Comparison of ENCODE assay signal across 10 mouse cellular contexts in genomic region chr9:24773669-24774068, GRCm38 (mm10). TPM values are rescaled to one million over a fixed set of nuclear protein-coding genes. Genes with fewer than 3 reads are reported as not detected.
DNase-seq lines count a peak whose midpoint lies in the region; ATAC-seq lines count a peak whose summit lies in the region.
"Had no signal": no experiment of that assay in that cellular context is flagged by ENCODE, and none has a peak within 500 bp of the region (broad histone marks: within the 10 kb centered on the region; RNA-seq: fewer than 3 reads in every experiment).

No protein-coding gene starts in this region.

- WGBS in forebrain, embryonic 10.5 days: 0% methylated on average over 19 of the region's 19 CpGs
- under 1% methylated on average over 19 of the region's 19 CpGs for WGBS in limb, embryonic 11.5 days
- under 1% methylated on average over 19 of the region's 19 CpGs for WGBS in neural tube, embryonic 12.5 days

- peaks cover 48% of the 10 kb centered on the region for H3K4me1 ChIP-seq in forebrain, embryonic 10.5 days
- H3K4me1 ChIP-seq in limb, embryonic 11.5 days (ENCODE audit: control insufficient read depth, insufficient read depth, low read length): peaks cover 9% of the 10 kb centered on the region
- peaks cover 24% of the 10 kb centered on the region for H3K4me1 ChIP-seq in neural tube, embryonic 12.5 days

- H3K4me2 ChIP-seq in limb, embryonic 11.5 days (ENCODE audit: low read depth, severe bottlenecking): peak overlapping the region; percentile 42
- peak overlapping the region; percentile 57 for H3K4me2 ChIP-seq in neural tube, embryonic 12.5 days (replicated peaks)

- peak overlapping the region; percentile 50 for H3K4me3 ChIP-seq in forebrain, embryonic 10.5 days
- H3K4me3 ChIP-seq in limb, embryonic 11.5 days (ENCODE audit: low read depth, low read length): peak overlapping the region; percentile 31
- peak overlapping the region; percentile 20 for H3K4me3 ChIP-seq in neural tube, embryonic 12.5 days

- DNase-seq in left cerebral cortex, postnatal 4 days: peak; percentile 4
- no peak for DNase-seq in left cerebral cortex, adult 18-20 months (ENCODE audit: low spot score in 2 of 2)
- DNase-seq in forebrain, embryonic 10.5 days (ENCODE audit: extremely low spot score, low spot score): no peak
- DNase-seq in limb, embryonic 11.5 days (ENCODE audit: low spot score): no peak
- no peak for DNase-seq in yolk sac, embryonic 10.5 days (ENCODE audit: low spot score)
- DNase-seq in thymus, postnatal 4 days: no peak
- DNase-seq in frontal cortex, postnatal 14 days (ENCODE audit: low spot score in 2 of 2): no peak
- DNase-seq: lung, postnatal 10 days had no signal

- H3K9me3 ChIP-seq in forebrain, embryonic 10.5 days: no peaks in the 10 kb centered on the region
- 0 out of 2 replicates have a peak, but pooled peaks cover 2% of the 10 kb centered on the region for H3K9me3 ChIP-seq in limb, embryonic 11.5 days (ENCODE audit: control insufficient read depth, low read length)
- H3K9me3 ChIP-seq in neural tube, embryonic 12.5 days: no peaks in the 10 kb centered on the region

- no peak for ATAC-seq in limb, embryonic 11.5 days (ENCODE audit: insufficient number of reproducible peaks, low FRiP score, low TSS enrichment, low read depth)
- 0 out of 2 replicates have a peak, but pooled peaks have one; percentile 11 for ATAC-seq in neural tube, embryonic 12.5 days (ENCODE audit: low FRiP score, low read depth)

- H3K36me3 ChIP-seq in forebrain, embryonic 10.5 days (replicated peaks): no peaks in the 10 kb centered on the region
- H3K36me3 ChIP-seq in limb, embryonic 11.5 days (ENCODE audit: control insufficient read depth, insufficient read depth, low read length): no peaks in the 10 kb centered on the region
- H3K36me3 ChIP-seq in neural tube, embryonic 12.5 days: no peaks in the 10 kb centered on the region

- intact Hi-C loops in left cerebral cortex, postnatal 4 days (cut with DNase I): loop anchor here (10.0 kb wide), 1 partner anchor 251 kb away; no protein-coding TSS in a partner anchor

- peaks cover 100% of the 10 kb centered on the region for H3K27me3 ChIP-seq in forebrain, embryonic 10.5 days (ENCODE audit: poor library complexity, severe bottlenecking)
- peaks cover 86% of the 10 kb centered on the region for H3K27me3 ChIP-seq in limb, embryonic 11.5 days (ENCODE audit: control insufficient read depth, insufficient read depth, low read length)
- H3K27me3 ChIP-seq in neural tube, embryonic 12.5 days (replicated peaks): peaks cover 87% of the 10 kb centered on the region

- no peak overlapping the region for H3K9ac ChIP-seq in limb, embryonic 11.5 days (ENCODE audit: low read length)
- no peak overlapping the region for H3K9ac ChIP-seq in neural tube, embryonic 12.5 days

- H3K27ac ChIP-seq in forebrain, embryonic 10.5 days: peak overlapping the region; percentile 15; the same call in 1 of the 2 replicates
- no peak overlapping the region for H3K27ac ChIP-seq in limb, embryonic 11.5 days (replicated peaks; ENCODE audit: low read depth, low read length)
- H3K27ac ChIP-seq in neural tube, embryonic 12.5 days: no peak overlapping the region

RNA-seq across cellular contexts. Expression of gene Tbx20, which starts 0.4 kb away (rescaled TPM):
- total RNA-seq in left cerebral cortex, postnatal 4 days (2021): not detected
- not detected for total RNA-seq in left cerebral cortex, adult 18-20 months (2021)
- 0.25 and 0.34 TPM in 2 replicates for polyA plus RNA-seq in forebrain, embryonic 10.5 days (2016; fragmentation: Nextera tagmentation; extraction: Ambion mirVana)
- polyA plus RNA-seq in limb, embryonic 11.5 days (2014; fragmentation: Nextera tagmentation; extraction: Ambion mirVana): 0.09 TPM in 1 of 2 replicates, not detected in the other
- polyA plus RNA-seq in neural tube, embryonic 12.5 days (2016; fragmentation: Nextera tagmentation; extraction: Ambion mirVana): 0.15 and 0.40 TPM in 2 replicates
- total RNA-seq: common myeloid progenitor, adult 5-6 weeks had no signal
